Mouse (Mus musculus) stomach, adult 2 months (tissue): ENCODE data around the gene Elp1. TPM values are rescaled to one million over a fixed set of nuclear protein-coding genes. Genes with fewer than 3 reads are reported as not detected.

ENCODE experiments used
- polyA plus RNA-seq: library from polyadenylated mRNA; depleted of rRNA; stranded (reverse); fragments of >200 nt; gene quantifications from 2 replicates; pipeline ENCODE4 v1.2.3, GENCODE M21; 2012; rRNA removed

The Elp1 gene
- polyA plus RNA-seq, result 2.6 and 4.0 TPM in 2 replicates

GRCm38 (mm10) chr4:56801907-56802668, at the start of gene Elp1, which contains the start of gene Fam206a:
TSS of gene Elp1 (minus strand) at chr4:56802331.
TSS of gene Fam206a (plus strand) at chr4:56802345.

DNA sequence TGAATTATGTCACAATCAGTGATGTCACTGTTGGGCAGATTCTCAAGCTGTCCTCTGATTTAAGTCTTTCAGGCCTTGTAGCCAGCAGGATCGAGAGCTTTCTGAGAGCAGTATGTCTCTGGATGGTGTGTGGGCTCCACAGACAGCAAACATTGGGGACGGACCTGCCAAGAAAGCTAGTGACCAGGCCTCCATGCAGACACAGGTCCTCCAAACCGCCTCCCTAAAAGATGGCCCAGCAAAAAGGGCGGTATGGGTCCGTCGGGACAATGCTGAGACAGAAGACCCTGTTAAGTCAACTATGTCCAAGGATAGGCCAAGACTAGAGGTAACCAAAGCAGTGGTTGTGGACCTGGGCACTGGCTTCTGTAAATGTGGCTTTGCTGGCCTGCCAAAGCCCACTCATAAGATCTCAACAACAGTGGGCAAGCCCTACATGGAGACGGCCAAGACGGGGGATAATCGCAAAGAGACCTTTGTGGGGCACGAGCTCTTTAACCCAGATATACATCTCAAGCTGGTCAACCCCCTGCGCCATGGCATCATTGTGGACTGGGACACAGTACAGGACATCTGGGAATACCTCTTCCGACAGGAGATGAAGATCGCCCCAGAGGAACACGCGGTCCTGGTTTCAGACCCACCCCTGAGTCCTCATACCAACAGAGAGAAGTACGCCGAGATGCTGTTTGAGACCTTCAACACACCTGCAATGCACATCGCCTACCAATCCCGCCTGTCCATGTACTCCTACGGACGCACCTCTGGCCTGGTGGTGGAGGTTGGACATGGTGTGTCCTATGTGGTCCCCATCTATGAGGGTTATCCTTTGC, 58.6 kb downstream of the Elp1 start, which contains the start of gene Actl7a:
TSS of gene Actl7a (plus strand) at position 51 of the 833 bp plus-strand sequence.

GRCm38 (mm10) chr4:56741041-56741493, 61.1 kb downstream of the Elp1 start, which contains the start of gene Actl7b:
TSS of gene Actl7b (minus strand) at chr4:56741443.

GRCm38 (mm10) chr4:56740020-56740485, 62.1 kb downstream of the Elp1 start, which contains the start of gene Gm26657:
TSS of gene Gm26657 (plus strand) at chr4:56740070.

Other genes starting within 250 kb of the Elp1 start
- gene Gm26657, start 62.3 kb downstream of the Elp1 start, polyA plus RNA-seq, result not detected in 2 replicates
- not detected in 2 replicates for gene Actl7b, start 60.9 kb downstream of the Elp1 start, polyA plus RNA-seq
- not detected in 2 replicates for gene Actl7a, start 58.9 kb downstream of the Elp1 start, polyA plus RNA-seq
- gene Fam206a, start within 50 bp of the Elp1 start, polyA plus RNA-seq, result 0.56 and 0.84 TPM in 2 replicates
- 1.3 and 1.7 TPM in 2 replicates for gene Ctnnal1, start 62.9 kb upstream of the Elp1 start, polyA plus RNA-seq
- gene Tmem245, start 145.1 kb upstream of the Elp1 start, polyA plus RNA-seq, result 2.6 TPM in 2 replicates
- gene Frrs1l, start 188.1 kb upstream of the Elp1 start, polyA plus RNA-seq, result 0.04 TPM in 2 replicates